Mouse (Mus musculus): ENCODE measurements at regions not wholly inside any gene's neighbourhood (a gene's known extent, or its start where the extent isn't known, plus 50 kb on each side); places are given as distances from the start of the nearest gene placed in this dataset.

GRCm38 (mm10) chr13:101876601-101877000, 108.6 kb upstream of the Pik3r1 start:
- intact Hi-C loops (cut with DNase I) = no loop called here

GRCm38 (mm10) chr13:101878168-101878567, 110.2 kb upstream of the Pik3r1 start:
- no peak for DNase-seq (ENCODE audit: low spot score in 2 of 2)
- intact Hi-C loops (cut with DNase I) = no loop called here

More at GRCm38 (mm10) chr13:101876601-101877000, 108.6 kb upstream of the Pik3r1 start:
- no peak for DNase-seq (ENCODE audit: low spot score in 2 of 2)

GRCm38 (mm10) chr13:101879561-101880081, 111.6 kb upstream of the Pik3r1 start:
- peak in 1 of 2 experiments; percentile 21 for DNase-seq (ENCODE audit: low spot score in 2 of 2)
- intact Hi-C loops (cut with DNase I) = no loop called here

GRCm38 (mm10) chr13:101883177-101883576, 115.2 kb upstream of the Pik3r1 start:
- intact Hi-C loops (cut with DNase I) = no loop called here
- no peak for DNase-seq (ENCODE audit: low spot score in 2 of 2)

- no peak for DNase-seq (ENCODE audit: low spot score in 2 of 2)
- intact Hi-C loops (cut with DNase I) = no loop called here
Measured at GRCm38 (mm10) chr13:101884752-101885151, 116.7 kb upstream of the Pik3r1 start.

- intact Hi-C loops (cut with DNase I) = no loop called here
- DNase-seq (ENCODE audit: low spot score in 2 of 2) = no peak
Measured at GRCm38 (mm10) chr13:101891473-101891872, 123.5 kb upstream of the Pik3r1 start.

GRCm38 (mm10) chr13:101893035-101893600, 125.1 kb upstream of the Pik3r1 start:
- intact Hi-C loops (cut with DNase I) = no loop called here
- DNase-seq (ENCODE audit: low spot score in 2 of 2) = no peak

- intact Hi-C loops (cut with DNase I) = no loop called here
- no peak for DNase-seq (ENCODE audit: low spot score in 2 of 2)
Measured at GRCm38 (mm10) chr13:101895161-101895560, 127.1 kb upstream of the Pik3r1 start.

- intact Hi-C loops (cut with DNase I) = no loop called here
- DNase-seq (ENCODE audit: low spot score in 2 of 2) = no peak
Measured at GRCm38 (mm10) chr13:101895686-101896085, 127.7 kb upstream of the Pik3r1 start.

GRCm38 (mm10) chr13:101896946-101897345, 128.9 kb upstream of the Pik3r1 start:
- intact Hi-C loops (cut with DNase I) = no loop called here
- no peak for DNase-seq (ENCODE audit: low spot score in 2 of 2)

GRCm38 (mm10) chr13:101902213-101902612, 134.2 kb upstream of the Pik3r1 start:
- no peak for DNase-seq (ENCODE audit: low spot score in 2 of 2)
- intact Hi-C loops (cut with DNase I) = no loop called here

- DNase-seq (ENCODE audit: low spot score in 2 of 2) = peak; percentile 40 to 95
- intact Hi-C loops (cut with DNase I) = no loop called here
Measured at GRCm38 (mm10) chr13:101905909-101906676, 138.1 kb upstream of the Pik3r1 start.

GRCm38 (mm10) chr13:101909026-101909425, 141.0 kb upstream of the Pik3r1 start:
- intact Hi-C loops (cut with DNase I) = loop anchor here (2.0 kb wide), 1 partner anchor 140 kb away; the partner anchor contains the start of gene Pik3r1
- peak; percentile 35 to 78 for DNase-seq (ENCODE audit: low spot score in 2 of 2)

- intact Hi-C loops (cut with DNase I) = loop anchor here (5.0 to 10.0 kb wide), 3 partner anchors 108 to 734 kb away; no protein-coding TSS in a partner anchor
- peak in 1 of 2 experiments; percentile 48 for DNase-seq (ENCODE audit: low spot score in 2 of 2)
Measured at GRCm38 (mm10) chr13:101910687-101911086, 142.7 kb upstream of the Pik3r1 start.

GRCm38 (mm10) chr13:101914132-101914531, 146.1 kb upstream of the Pik3r1 start:
- intact Hi-C loops (cut with DNase I) = loop anchor here (2.0 to 10.0 kb wide), 4 partner anchors 112 to 731 kb away; no protein-coding TSS in a partner anchor
- DNase-seq (ENCODE audit: low spot score in 2 of 2) = no peak

GRCm38 (mm10) chr13:101914691-101915541, 146.9 kb upstream of the Pik3r1 start:
- DNase-seq (ENCODE audit: low spot score in 2 of 2) = peak; percentile 51 to 85
- intact Hi-C loops (cut with DNase I) = loop anchor here (2.0 to 10.0 kb wide), 4 partner anchors 113 to 730 kb away; no protein-coding TSS in a partner anchor

GRCm38 (mm10) chr13:101915542-101915941, 147.5 kb upstream of the Pik3r1 start:
- intact Hi-C loops (cut with DNase I) = loop anchor here (2.0 to 10.0 kb wide), 2 partner anchors 149 to 729 kb away; no protein-coding TSS in a partner anchor
- peak; percentile 35 to 86 for DNase-seq (ENCODE audit: low spot score in 2 of 2)

GRCm38 (mm10) chr13:101915948-101916594, 148.1 kb upstream of the Pik3r1 start:
- intact Hi-C loops (cut with DNase I) = loop anchor here (2.0 to 10.0 kb wide), 2 partner anchors 149 to 729 kb away; no protein-coding TSS in a partner anchor
- no peak for DNase-seq (ENCODE audit: low spot score in 2 of 2)

GRCm38 (mm10) chr13:101916876-101917275, 148.9 kb upstream of the Pik3r1 start:
- intact Hi-C loops (cut with DNase I) = loop anchor here (10.0 kb wide), 1 partner anchor 728 kb away; no protein-coding TSS in a partner anchor
- no peak for DNase-seq (ENCODE audit: low spot score in 2 of 2)

All from left cerebral cortex, postnatal 25 days (tissue).